Mouse (Mus musculus): ENCODE data around the gene Ppp1r1c. TPM values are rescaled to one million over a fixed set of nuclear protein-coding genes. Genes with fewer than 3 reads are reported as not detected.
"Not testable (repeated sequence)": the region's sequence is repeated elsewhere in the genome, so short reads cannot be mapped to it uniquely, and the experiment has no call there.

Gene Ppp1r1c
- total RNA-seq, 2 experiments from 2014 or later, result not detected

DNA sequence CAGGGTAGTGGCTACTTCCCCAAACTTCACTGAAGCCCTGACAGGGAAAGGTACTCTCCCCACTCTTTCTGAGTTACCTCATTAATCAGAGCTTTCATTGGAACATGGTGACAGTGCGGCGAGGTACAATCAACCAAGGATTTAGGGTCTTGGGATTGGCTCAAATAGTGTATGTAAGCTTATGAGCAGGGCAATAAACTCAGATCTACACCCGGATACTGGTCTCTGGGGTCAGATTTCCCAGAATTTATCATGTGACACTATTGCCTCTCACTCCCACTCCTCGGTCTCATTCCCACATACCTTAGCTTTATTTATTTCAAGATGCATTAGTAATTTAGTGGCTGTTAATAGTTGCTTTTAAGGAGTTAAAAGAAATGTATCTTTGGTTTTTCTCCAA lies 118.3 kb downstream of the Ppp1r1c start:
- intact Hi-C loops (cut with DNase I; ENCODE audit: low total_unique reads), result no loop called here
- DNase-seq, result no peak

DNA sequence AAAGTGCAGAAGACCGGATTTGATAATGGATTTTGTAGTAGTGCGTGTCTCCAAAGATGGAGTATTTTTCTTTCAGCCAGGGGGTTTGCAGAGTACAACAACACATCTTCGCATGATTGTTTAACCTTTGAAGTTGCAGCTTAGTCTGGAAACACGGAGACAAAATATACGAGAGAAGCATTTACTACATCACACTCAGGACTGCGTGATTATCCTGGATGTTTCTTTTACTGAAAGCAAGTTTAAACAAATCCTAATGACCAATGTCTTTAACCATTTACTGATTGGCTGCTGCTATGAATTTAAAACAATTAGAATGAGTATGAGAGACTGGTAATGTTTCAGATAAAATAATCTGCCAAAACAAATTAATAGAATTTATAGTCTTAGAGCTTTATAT lies 131.5 kb downstream of the Ppp1r1c start:
- no peak for DNase-seq
- intact Hi-C loops (cut with DNase I; ENCODE audit: low total_unique reads), result no loop called here

DNA sequence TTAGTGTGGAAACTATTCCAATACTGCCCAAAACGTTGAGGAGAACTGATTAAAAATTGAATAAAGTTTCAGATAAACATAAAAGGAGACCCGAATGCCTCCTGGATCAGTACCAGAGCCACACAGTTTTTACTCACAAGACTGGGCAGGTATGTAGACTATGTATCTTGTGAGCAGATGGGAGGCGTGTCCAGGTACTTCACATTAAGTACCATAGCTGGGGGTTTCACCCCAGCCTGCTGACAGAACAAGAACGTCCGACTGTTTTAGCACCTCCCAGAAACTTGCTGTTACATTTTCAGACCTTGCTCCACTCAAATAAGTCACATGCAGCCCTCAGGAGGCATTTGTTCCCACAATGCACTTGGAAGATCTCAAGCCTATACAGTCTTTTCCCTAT lies 131.9 kb downstream of the Ppp1r1c start:
- intact Hi-C loops (cut with DNase I; ENCODE audit: low total_unique reads), result no loop called here
- DNase-seq, result no peak

DNA sequence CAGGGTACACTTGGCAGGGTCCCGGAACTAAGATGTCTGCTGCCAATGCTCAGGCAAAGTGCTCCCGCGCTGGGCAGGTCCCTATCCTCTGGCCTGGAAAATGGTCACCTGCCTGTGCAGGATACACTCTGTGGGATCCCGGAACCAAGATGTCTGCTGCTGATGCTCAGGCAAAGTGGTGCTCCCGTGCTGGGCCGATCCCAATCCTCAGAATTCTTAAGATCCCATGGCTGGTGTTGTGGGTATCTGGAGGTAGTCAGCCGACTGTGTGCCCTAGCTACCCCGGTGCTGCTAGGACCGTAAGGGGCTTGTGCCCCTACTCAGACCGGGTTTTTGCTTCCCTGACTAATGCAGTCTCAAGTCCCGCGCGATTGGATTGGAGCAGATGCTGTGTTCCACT lies 139.8 kb downstream of the Ppp1r1c start:
- intact Hi-C loops (cut with DNase I; ENCODE audit: low total_unique reads); DNase-seq: not testable (repeated sequence)

DNA sequence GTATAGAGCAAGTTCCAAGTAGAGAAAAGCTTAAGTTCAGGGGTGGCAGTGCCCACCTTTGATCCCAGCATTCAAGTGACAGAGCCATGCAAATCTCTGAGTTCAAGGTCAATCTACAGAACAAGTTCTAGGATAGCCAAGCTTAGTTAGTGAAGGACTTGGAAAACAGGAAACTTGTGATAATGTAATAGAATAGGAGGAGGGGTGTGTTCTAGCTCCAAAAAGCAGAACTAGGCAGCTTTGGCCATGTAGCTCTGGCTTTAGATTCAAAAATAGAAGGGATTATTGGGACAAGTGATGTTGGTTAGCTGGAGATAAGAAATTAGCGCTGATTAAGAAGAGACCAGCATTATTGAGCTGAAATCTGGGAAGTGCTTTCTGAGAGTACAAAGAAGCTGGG lies 149.3 kb downstream of the Ppp1r1c start:
- intact Hi-C loops (cut with DNase I; ENCODE audit: low total_unique reads), result no loop called here
- DNase-seq, result no peak

DNA sequence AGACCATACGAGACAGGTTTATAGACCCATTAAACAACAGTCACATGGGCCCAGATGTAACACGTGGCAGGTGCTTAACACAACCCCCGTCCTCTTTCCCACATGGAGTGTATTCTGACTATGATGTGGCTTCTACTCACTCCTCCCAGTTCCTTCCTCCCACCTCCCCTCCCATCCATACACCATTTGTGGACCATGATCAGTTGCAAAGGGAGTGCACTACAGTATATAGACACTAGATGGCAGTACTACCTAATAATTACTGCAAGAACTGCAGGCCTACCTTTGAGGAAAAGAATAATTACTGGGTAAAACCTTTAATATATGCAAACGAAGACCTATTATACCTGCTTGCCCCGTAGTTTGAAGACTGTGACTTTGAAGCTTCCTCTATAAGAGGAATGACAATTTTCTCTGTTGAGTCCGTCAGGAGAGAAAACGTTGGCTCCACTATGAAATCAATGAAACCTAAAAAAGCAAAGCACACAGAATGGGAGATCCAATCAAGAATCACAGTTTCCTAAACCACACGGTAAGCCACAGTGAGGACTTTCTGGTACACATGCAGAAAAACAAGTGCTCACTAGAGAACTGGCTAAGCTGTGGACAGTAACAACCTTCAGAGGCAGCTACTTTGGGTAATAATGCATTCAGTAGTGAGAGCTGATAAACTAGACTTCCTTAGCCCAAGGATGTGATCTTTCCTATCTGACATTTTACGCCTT lies 157.9 kb downstream of the Ppp1r1c start:
- DNase-seq, result no peak

More for the DNA sequence above, 157.9 kb downstream of the Ppp1r1c start:
- intact Hi-C loops (cut with DNase I; ENCODE audit: low total_unique reads), result loop anchor here (5.0 kb wide), 1 partner anchor 402 kb away; no protein-coding TSS in a partner anchor

Other genes with a start within 250 kb of the Ppp1r1c start
- gene Itprid2, start 72.4 kb upstream of the Ppp1r1c start, total RNA-seq (2021), result 10 to 100 TPM; 12.3 to 13.5 TPM

All from gastrocnemius, postnatal 14 days (tissue).